Mouse (Mus musculus): ENCODE measurements at regions not wholly inside any gene's neighbourhood (a gene's known extent, or its start where the extent isn't known, plus 50 kb on each side); places are given as distances from the start of the nearest gene placed in this dataset.
A peak's percentile ranks its signal among the peaks of the same experiment; 100 is the strongest.

GRCm38 (mm10) chrX:166672617-166673016 lies 87.1 kb upstream of the Egfl6 start:
- Histone ChIP-seq H3K4me3 (ENCODE audit: inconsistent target) (no peak overlapping the region), H3K27ac (no peak overlapping the region), H3K79me2 (ENCODE audit: inconsistent target) (no peaks in the 10 kb centered on the region), H3K36me3 (ENCODE audit: inconsistent target) (no peaks in the 10 kb centered on the region)
- WGBS (ENCODE audit: missing documents), result 100% methylated on average over 1 of the region's 1 CpGs

- Histone ChIP-seq H3K4me3 (ENCODE audit: inconsistent target) (no peak overlapping the region), H3K79me2 (ENCODE audit: inconsistent target) (no peaks in the 10 kb centered on the region), H3K36me3 (ENCODE audit: inconsistent target) (no peaks in the 10 kb centered on the region), H3K27ac (no peak overlapping the region)
- 100% methylated on average over 4 of the region's 4 CpGs for WGBS (ENCODE audit: missing documents)
Observed at GRCm38 (mm10) chrX:166671853-166672252, 86.3 kb upstream of the Egfl6 start.

- no peaks in the 10 kb centered on the region for H3K36me3 ChIP-seq (ENCODE audit: inconsistent target)
- H3K79me2 ChIP-seq (ENCODE audit: inconsistent target), result no peaks in the 10 kb centered on the region
- WGBS (ENCODE audit: missing documents), result 88% methylated on average over 2 of the region's 2 CpGs
- H3K27ac ChIP-seq, result no peak overlapping the region
- no peak overlapping the region for H3K4me3 ChIP-seq (ENCODE audit: inconsistent target)
Observed at GRCm38 (mm10) chrX:166666304-166666703, 80.8 kb upstream of the Egfl6 start.

DNA sequence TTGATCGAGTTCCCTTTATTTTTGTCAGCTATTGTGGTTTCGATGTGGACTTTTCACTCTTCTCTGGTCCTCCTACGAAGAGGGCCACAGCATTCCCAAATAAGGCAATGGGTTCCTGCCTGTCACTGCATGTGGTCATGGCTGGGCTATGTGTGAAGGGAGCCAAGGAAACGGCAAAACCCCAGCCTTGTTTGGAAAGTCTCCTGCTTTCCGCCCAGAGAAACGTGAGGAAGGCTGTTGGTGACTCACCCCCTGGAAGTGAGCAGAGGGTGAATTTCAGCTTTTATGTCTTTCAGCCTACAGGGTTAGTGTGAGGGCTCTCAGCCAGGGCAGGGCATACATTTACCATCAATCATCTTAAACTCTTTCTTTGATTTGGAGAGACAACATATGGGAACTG lies 76.3 kb upstream of the Egfl6 start:
- H3K4me3 ChIP-seq (ENCODE audit: inconsistent target), result no peak overlapping the region

GRCm38 (mm10) chrX:166661043-166661718 lies 75.7 kb upstream of the Egfl6 start:
- Histone ChIP-seq H3K36me3 (ENCODE audit: inconsistent target) (no peaks in the 10 kb centered on the region), H3K79me2 (ENCODE audit: inconsistent target) (no peaks in the 10 kb centered on the region), H3K27ac (peak overlapping the region; percentile 73), H3K4me3 (ENCODE audit: inconsistent target) (no peak overlapping the region; the same call in 1 of the 2 replicates)
- WGBS (ENCODE audit: missing documents), result 24% methylated on average over 16 of the region's 16 CpGs

More for the DNA sequence above, 76.3 kb upstream of the Egfl6 start:
- H3K27ac ChIP-seq, result peak overlapping the region; percentile 73
- WGBS (ENCODE audit: missing documents), result 29% methylated on average over 6 of the region's 6 CpGs
- no peaks in the 10 kb centered on the region for H3K36me3 ChIP-seq (ENCODE audit: inconsistent target)
- no peaks in the 10 kb centered on the region for H3K79me2 ChIP-seq (ENCODE audit: inconsistent target)

DNA sequence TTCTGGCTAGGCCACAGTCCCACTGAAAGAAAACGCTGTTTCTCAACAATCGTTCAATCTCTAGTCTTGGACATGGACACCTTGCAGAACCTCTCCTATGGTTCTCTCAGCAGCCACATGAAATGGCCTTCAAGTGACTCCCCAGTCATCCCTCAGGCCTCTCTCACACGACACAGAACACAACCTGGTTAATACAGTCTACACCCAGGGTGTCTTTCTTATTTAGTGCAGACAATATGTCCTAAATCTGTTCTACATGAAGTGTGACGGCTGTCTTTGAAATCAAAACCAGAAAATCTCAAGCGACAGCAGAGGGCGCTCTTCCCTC lies 75.2 kb upstream of the Egfl6 start:
- no peaks in the 10 kb centered on the region for H3K79me2 ChIP-seq (ENCODE audit: inconsistent target)
- no peak overlapping the region for H3K4me3 ChIP-seq (ENCODE audit: inconsistent target)
- H3K27ac ChIP-seq, result peak overlapping the region; percentile 73
- H3K36me3 ChIP-seq (ENCODE audit: inconsistent target), result no peaks in the 10 kb centered on the region
- 37% methylated on average over 6 of the region's 6 CpGs for WGBS (ENCODE audit: missing documents)

GRCm38 (mm10) chrX:166652400-166652799 lies 66.9 kb upstream of the Egfl6 start:
- 71% methylated on average over 3 of the region's 3 CpGs for WGBS (ENCODE audit: missing documents)
- Histone ChIP-seq H3K27ac (no peak overlapping the region), H3K79me2 (ENCODE audit: inconsistent target) (no peaks in the 10 kb centered on the region), H3K4me3 (ENCODE audit: inconsistent target) (no peak overlapping the region), H3K36me3 (ENCODE audit: inconsistent target) (no peaks in the 10 kb centered on the region)

- H3K36me3 ChIP-seq (ENCODE audit: inconsistent target), result no peaks in the 10 kb centered on the region
- H3K79me2 ChIP-seq (ENCODE audit: inconsistent target), result no peaks in the 10 kb centered on the region
- H3K27ac ChIP-seq, result no peak overlapping the region
- no peak overlapping the region for H3K4me3 ChIP-seq (ENCODE audit: inconsistent target)
- 61% methylated on average over 7 of the region's 7 CpGs for WGBS (ENCODE audit: missing documents)
Observed at GRCm38 (mm10) chrX:166645713-166646112, 60.2 kb upstream of the Egfl6 start.

- no peaks in the 10 kb centered on the region for H3K36me3 ChIP-seq (ENCODE audit: inconsistent target)
- no peak overlapping the region for H3K27ac ChIP-seq
- H3K4me3 ChIP-seq (ENCODE audit: inconsistent target), result no peak overlapping the region
- WGBS (ENCODE audit: missing documents), result 93% methylated on average over 3 of the region's 3 CpGs
- no peaks in the 10 kb centered on the region for H3K79me2 ChIP-seq (ENCODE audit: inconsistent target)
Observed at GRCm38 (mm10) chrX:166641256-166641655, 55.7 kb upstream of the Egfl6 start.

GRCm38 (mm10) chrX:166640258-166640657 lies 54.7 kb upstream of the Egfl6 start:
- Histone ChIP-seq H3K36me3 (ENCODE audit: inconsistent target) (no peaks in the 10 kb centered on the region), H3K27ac (no peak overlapping the region), H3K4me3 (ENCODE audit: inconsistent target) (no peak overlapping the region), H3K79me2 (ENCODE audit: inconsistent target) (no peaks in the 10 kb centered on the region)
- 63% methylated on average over 1 of the region's 1 CpGs for WGBS (ENCODE audit: missing documents)

Data from macrophage (primary cell).